Mouse (Mus musculus) stomach, postnatal 0 days (tissue): ENCODE data around the gene Mdga1.

Source experiments
- CTCF ChIP-seq: IDR thresholded peaks from 2 replicates; pipeline ENCODE4 v1.5.1; 2016; ENCODE audit warnings: antibody characterized with exemption, low read depth, mild to moderate bottlenecking, moderate library complexity
- EP300 ChIP-seq: optimal IDR thresholded peaks from 2 replicates; pipeline ENCODE3; 2016; ENCODE audit warnings: antibody characterized with exemption

- TF ChIP-seq CTCF (peak; percentile 72), EP300 (no peak)
These were observed 111.1 kb downstream of the Mdga1 start for GRCm38 (mm10) chr17:29858764-29859163.
